Mouse (Mus musculus) forebrain, embryonic 10.5 days (tissue): Measurements from ENCODE around the gene Tlr4. TPM values are rescaled to one million over a fixed set of nuclear protein-coding genes. Genes with fewer than 3 reads are reported as not detected.

Experiments used
- DNase-seq: peaks from one replicate; pipeline ENCODE4 v3.0.0-alpha.2; 2017; ENCODE audit warnings: low spot score; ENCODE audit errors: extremely low spot score
- H3K27ac ChIP-seq: fragments of 300-500 bp; sonication (generic); 2 replicates; pipeline ENCODE4 v1.5.1; 2016; ENCODE audit warnings: mild to moderate bottlenecking
- H3K27me3 ChIP-seq: fragments of 300-500 bp; sonication (generic); 2 replicates; pipeline ENCODE4 v1.6.1; 2016; ENCODE audit warnings: mild to moderate bottlenecking; ENCODE audit not compliant: poor library complexity, severe bottlenecking
- H3K36me3 ChIP-seq: fragments of 300-500 bp; sonication (generic); replicated peaks from 2 replicates; pipeline ENCODE4 v1.6.1; 2016; ENCODE audit warnings: mild to moderate bottlenecking, moderate library complexity
- H3K4me1 ChIP-seq: fragments of 300-500 bp; sonication (generic); 2 replicates; pipeline ENCODE4 v1.6.1; 2016
- H3K4me3 ChIP-seq: fragments of 300-500 bp; sonication (generic); 2 replicates; pipeline ENCODE4 v1.5.1; 2016; ENCODE audit warnings: mild to moderate bottlenecking, moderate library complexity
- H3K9me3 ChIP-seq: fragments of 300-500 bp; sonication (generic); 2 replicates; pipeline ENCODE4 v1.6.1; 2016; ENCODE audit warnings: mild to moderate bottlenecking, moderate library complexity
- WGBS: fragments of 180-500 bp; shearing (Covaris S2); methylation state at CpG from one replicate; pipeline ENCODE4 v1.1.7; 2016; 5-methylcytosine and 5-hydroxymethylcytosine counted together
- polyA plus RNA-seq: library from polyadenylated mRNA; unstranded; fragments of >200 nt; fragmentation: Nextera tagmentation; extraction: Ambion mirVana; gene quantifications from 2 replicates; pipeline ENCODE4 v1.2.1, GENCODE M21; 2016

Gene Tlr4
- polyA plus RNA-seq: 0.93 and 1.1 TPM in 2 replicates

- 0 out of 2 replicates have a peak within 1 kb of the TSS, but pooled peaks have one; percentile 35 for H3K27ac ChIP-seq
- no peaks in the 10 kb centered on the region for H3K9me3 ChIP-seq
- H3K4me3 ChIP-seq: no peak within 1 kb of the TSS
- 72% methylated on average over 11 of the region's 11 CpGs for WGBS
- no peaks in the 10 kb centered on the region for H3K36me3 ChIP-seq
- H3K4me1 ChIP-seq: peaks cover 12% of the 10 kb centered on the region
- no peak for DNase-seq
- no peaks in the 10 kb centered on the region for H3K27me3 ChIP-seq
Measured at GRCm38 (mm10) chr4:66827463-66828162, at the start of gene Tlr4. TSS of gene Tlr4 (plus strand) at chr4:66827584.

DNA sequence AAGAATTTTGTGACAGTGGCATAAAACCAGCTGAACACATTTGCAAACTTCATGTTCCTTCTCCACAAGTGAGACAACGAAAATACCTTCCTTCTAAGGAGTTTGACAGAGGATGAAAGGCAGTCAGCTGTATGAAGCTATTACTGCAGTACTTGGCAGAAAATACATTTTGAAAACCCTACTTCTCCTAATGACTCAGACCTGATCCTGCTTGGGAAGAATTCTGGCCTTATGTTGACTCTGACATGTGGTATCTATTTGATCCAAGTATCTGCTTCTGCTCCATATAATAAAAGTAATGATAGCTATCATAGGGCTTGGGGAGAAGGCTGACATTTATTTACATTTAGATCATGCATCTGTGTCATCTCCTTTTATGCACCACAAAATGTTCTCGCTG lies 33.1 kb upstream of the Tlr4 start:
- 88% methylated on average over 2 of the region's 2 CpGs for WGBS
- Histone ChIP-seq H3K27ac (no peak overlapping the region), H3K4me1 (no peaks in the 10 kb centered on the region), H3K27me3 (no peaks in the 10 kb centered on the region), H3K4me3 (no peak overlapping the region), H3K9me3 (no peaks in the 10 kb centered on the region), H3K36me3 (no peaks in the 10 kb centered on the region)
- no peak for DNase-seq

- WGBS: 97% methylated on average over 2 of the region's 2 CpGs
- DNase-seq: no peak
- Histone ChIP-seq H3K9me3 (no peaks in the 10 kb centered on the region), H3K27ac (no peak overlapping the region), H3K36me3 (no peaks in the 10 kb centered on the region), H3K27me3 (no peaks in the 10 kb centered on the region), H3K4me3 (no peak overlapping the region), H3K4me1 (no peaks in the 10 kb centered on the region)
Measured at GRCm38 (mm10) chr4:66796683-66797082, 30.7 kb upstream of the Tlr4 start.

DNA sequence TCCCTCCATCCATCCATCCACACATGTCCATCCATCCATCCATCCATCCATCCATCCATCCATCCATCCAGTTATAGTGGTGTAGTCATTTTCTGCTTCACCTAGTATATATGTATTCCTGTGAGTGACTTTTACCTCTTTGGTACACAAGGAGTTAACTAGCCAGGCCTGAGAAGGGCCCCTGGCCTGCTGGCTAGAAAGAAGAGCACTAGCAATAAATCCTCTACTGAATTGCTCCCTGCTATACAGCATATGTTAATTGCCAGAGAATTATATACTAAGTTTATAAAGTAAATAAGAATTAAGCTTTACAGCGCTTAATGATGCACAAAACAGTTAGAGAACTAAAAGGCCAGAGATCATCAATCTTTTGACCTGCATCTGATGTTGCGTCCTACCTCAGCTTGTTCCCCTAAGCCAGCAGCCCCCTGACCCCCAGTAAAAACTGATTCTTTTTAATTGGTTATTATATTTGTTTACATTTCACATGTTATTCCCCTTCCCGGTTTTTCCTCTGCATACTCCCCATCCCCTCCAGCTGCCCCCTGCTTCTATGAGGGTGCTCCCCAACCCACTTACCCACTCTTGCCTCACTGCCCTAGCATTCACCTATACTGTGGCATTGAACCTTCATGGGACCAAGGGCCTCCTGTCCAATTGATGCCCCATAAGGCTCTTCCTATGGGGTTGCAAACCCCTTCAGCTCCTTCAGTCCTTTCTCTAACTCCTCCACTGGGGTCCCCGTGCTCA lies 22.7 kb upstream of the Tlr4 start:
- no peaks in the 10 kb centered on the region for H3K4me1 ChIP-seq
- H3K27me3 ChIP-seq: no peaks in the 10 kb centered on the region
- H3K36me3 ChIP-seq: no peaks in the 10 kb centered on the region
- DNase-seq: no peak
- no peaks in the 10 kb centered on the region for H3K9me3 ChIP-seq
- H3K4me3 ChIP-seq: no peak overlapping the region
- no peak overlapping the region for H3K27ac ChIP-seq
- 87% methylated on average over 4 of the region's 4 CpGs for WGBS

DNA sequence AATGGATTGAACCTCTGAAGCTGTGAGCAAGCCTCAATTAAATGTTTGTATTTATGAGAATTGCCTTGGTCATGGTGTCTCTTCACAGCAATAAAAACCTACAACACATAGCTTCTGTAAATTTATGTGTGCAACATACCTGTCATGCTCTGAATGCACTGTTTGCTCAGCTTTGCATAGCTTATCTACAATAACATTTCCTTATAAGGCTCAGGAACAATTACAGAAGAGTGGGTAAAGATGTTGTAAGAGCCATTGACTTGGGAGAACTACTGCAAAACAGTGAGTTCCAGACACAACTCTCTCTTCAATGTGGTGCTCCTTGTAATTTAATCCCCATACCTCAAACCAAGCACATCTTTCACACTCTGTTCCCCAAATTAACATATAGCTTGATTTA lies 21.6 kb upstream of the Tlr4 start:
- Histone ChIP-seq H3K36me3 (no peaks in the 10 kb centered on the region), H3K27ac (no peak overlapping the region), H3K27me3 (no peaks in the 10 kb centered on the region), H3K9me3 (no peaks in the 10 kb centered on the region), H3K4me1 (no peaks in the 10 kb centered on the region), H3K4me3 (no peak overlapping the region)
- no peak for DNase-seq

DNA sequence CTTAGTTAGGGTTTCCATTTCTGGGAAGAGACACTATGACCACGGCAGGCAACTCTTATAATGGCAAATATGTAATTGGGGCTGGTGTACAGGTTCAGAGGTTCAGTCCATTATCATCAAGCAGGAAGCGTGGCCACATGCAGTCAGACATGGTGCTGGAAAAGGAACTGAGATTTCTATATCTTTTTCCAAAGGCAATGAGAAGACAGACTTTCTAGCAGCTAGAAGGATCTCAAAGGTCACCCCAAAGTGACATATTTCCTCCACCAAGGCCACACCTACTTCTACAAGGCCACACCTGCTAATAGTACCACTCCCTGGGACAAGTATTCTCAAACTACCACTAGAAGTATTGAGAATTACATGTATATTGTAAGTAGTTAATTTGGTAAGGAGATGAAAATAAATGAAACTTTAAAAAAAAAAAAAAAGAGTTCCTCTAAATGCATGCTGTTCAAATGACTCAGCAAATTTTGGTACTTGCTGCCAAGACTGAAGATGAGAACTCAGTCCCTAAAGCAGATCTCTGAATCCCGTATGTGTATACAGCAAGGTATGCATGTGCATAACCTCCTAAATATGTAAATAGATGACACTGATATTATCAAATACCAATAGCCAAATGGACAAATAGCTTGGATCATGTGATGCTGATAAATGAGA lies 10.9 kb upstream of the Tlr4 start:
- H3K27me3 ChIP-seq: no peaks in the 10 kb centered on the region
- H3K27ac ChIP-seq: no peak overlapping the region
- 90% methylated on average over 3 of the region's 3 CpGs for WGBS
- no peaks in the 10 kb centered on the region for H3K36me3 ChIP-seq
- no peak for DNase-seq
- H3K4me3 ChIP-seq: no peak overlapping the region
- H3K9me3 ChIP-seq: no peaks in the 10 kb centered on the region
- no peaks in the 10 kb centered on the region for H3K4me1 ChIP-seq

GRCm38 (mm10) chr4:66821171-66821570 lies 6.2 kb upstream of the Tlr4 start:
- Histone ChIP-seq H3K4me1 (no peaks in the 10 kb centered on the region), H3K27ac (no peak overlapping the region), H3K36me3 (no peaks in the 10 kb centered on the region), H3K27me3 (no peaks in the 10 kb centered on the region), H3K9me3 (no peaks in the 10 kb centered on the region), H3K4me3 (no peak overlapping the region)
- no peak for DNase-seq
- 76% methylated on average over 2 of the region's 2 CpGs for WGBS

DNA sequence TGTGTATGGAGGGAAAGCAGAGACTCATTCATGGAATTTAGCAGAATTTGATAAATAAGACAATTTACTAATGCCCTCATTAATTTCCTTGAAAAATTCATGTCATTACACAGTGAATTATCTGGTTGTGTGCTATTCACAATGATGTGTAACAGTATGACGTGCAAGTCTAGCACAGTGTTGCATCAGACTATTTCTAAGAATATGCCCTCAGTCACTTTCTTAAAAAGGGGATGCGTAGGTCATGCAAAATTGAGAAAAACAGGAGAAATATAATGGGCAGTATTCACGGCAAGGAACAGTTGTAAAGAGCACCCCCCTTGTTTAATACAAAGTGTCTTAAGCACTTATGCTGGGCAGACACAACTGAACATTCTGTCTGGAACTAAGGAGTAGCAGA lies 5.6 kb upstream of the Tlr4 start:
- Histone ChIP-seq H3K27ac (no peak overlapping the region), H3K27me3 (no peaks in the 10 kb centered on the region), H3K9me3 (no peaks in the 10 kb centered on the region), H3K36me3 (no peaks in the 10 kb centered on the region), H3K4me3 (no peak overlapping the region), H3K4me1 (no peaks in the 10 kb centered on the region)
- 91% methylated on average over 3 of the region's 3 CpGs for WGBS
- no peak for DNase-seq

DNA sequence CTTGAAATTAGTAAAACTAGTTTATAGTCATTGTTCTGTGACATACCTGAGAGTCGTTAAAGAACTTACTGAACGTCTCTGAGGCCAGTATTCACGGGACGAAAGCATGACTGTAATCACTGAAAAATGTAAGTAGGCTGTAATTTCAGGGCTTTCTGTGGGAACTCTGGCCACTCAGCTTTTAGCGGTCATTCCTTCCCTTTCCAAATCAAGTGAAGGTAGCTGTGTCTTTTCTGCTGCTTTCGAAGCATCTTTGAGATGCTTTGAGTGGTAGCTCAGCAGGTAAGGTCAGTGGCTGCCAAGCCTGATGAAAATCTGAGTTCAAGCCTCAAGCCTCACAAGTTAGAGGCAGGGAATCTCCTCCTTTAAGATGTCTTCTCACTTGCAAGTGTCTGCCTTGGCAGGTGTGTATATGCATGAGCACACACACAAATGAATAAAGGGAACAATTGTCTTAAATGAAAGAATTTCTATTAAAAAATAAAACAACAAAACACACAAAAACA lies 832 bp downstream of the Tlr4 start:
- Histone ChIP-seq H3K27me3 (no peaks in the 10 kb centered on the region), H3K9me3 (no peaks in the 10 kb centered on the region), H3K36me3 (no peaks in the 10 kb centered on the region), H3K4me3 (no peak overlapping the region), H3K27ac (0 out of 2 replicates have a peak overlapping the region, but pooled peaks have one; percentile 35), H3K4me1 (peaks cover 12% of the 10 kb centered on the region)
- WGBS: 79% methylated on average over 6 of the region's 6 CpGs
- no peak for DNase-seq

DNA sequence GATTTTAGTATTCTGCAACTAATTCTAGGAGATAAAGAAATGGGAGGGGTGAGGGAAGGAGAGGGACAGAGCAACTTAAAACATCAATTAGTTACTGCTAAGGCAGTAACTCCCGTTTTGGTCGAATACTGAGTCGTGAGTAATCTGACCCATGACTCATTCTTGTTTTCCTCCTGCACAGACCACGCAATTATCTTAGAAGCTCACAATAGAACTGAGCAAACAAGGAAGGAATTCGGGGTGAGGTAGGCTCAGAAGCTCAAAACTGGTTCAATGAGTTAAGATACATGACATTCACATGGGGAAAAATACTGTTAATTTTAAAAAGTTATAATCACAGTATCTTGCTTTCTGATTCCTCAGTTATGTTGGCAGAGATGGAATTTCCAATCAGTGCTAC lies 1.3 kb downstream of the Tlr4 start:
- H3K27me3 ChIP-seq: no peaks in the 10 kb centered on the region
- 36% methylated on average over 5 of the region's 5 CpGs for WGBS
- no peak for DNase-seq
- H3K9me3 ChIP-seq: no peaks in the 10 kb centered on the region
- no peak overlapping the region for H3K4me3 ChIP-seq
- no peak overlapping the region for H3K27ac ChIP-seq
- H3K4me1 ChIP-seq: peaks cover 12% of the 10 kb centered on the region
- H3K36me3 ChIP-seq: no peaks in the 10 kb centered on the region

DNA sequence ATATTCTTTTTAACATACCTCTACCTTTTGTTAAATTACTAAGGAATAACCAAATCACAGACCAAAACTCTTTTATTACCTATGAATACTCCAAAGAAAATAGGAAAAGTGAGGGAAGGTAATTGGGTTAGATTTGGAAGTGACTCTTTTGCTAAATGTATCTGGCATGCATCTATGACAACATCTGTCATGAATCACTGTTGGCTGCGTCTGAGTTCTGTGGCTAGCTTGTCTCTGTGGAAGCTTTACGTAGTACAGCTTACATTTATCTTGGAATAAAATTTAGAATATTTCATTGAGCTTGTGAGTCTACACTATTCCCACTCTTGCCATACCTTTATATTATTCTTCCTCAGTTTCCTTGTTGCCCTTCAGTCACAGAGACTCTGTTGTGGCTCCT lies 10.7 kb downstream of the Tlr4 start:
- Histone ChIP-seq H3K27ac (no peak overlapping the region), H3K36me3 (no peaks in the 10 kb centered on the region), H3K9me3 (no peaks in the 10 kb centered on the region), H3K27me3 (no peaks in the 10 kb centered on the region), H3K4me3 (no peak overlapping the region), H3K4me1 (no peaks in the 10 kb centered on the region)
- no peak for DNase-seq
- 95% methylated on average over 2 of the region's 2 CpGs for WGBS

DNA sequence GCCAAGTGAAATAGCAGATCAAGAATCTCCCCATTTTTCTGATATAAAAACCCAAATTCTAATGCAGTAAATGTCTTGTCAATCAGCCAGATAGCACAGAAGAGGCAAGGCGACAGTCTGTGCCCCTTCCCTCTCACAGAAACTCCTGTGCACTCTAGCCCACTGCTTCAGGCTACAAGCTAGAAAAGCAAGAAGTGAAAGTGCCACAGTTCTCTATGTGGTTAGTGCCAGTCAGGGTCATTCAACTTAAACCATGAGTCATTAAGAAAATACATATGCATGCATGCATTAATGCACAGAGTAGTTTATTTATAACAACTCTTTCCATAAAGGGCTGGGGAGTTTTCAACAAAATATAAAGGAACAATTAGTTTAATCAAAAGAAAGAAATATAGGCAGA lies 15.9 kb downstream of the Tlr4 start:
- Histone ChIP-seq H3K27ac (no peak overlapping the region), H3K27me3 (no peaks in the 10 kb centered on the region), H3K36me3 (no peaks in the 10 kb centered on the region), H3K9me3 (no peaks in the 10 kb centered on the region), H3K4me1 (no peaks in the 10 kb centered on the region), H3K4me3 (no peak overlapping the region)
- 81% methylated on average over 1 of the region's 1 CpGs for WGBS
- no peak for DNase-seq

DNA sequence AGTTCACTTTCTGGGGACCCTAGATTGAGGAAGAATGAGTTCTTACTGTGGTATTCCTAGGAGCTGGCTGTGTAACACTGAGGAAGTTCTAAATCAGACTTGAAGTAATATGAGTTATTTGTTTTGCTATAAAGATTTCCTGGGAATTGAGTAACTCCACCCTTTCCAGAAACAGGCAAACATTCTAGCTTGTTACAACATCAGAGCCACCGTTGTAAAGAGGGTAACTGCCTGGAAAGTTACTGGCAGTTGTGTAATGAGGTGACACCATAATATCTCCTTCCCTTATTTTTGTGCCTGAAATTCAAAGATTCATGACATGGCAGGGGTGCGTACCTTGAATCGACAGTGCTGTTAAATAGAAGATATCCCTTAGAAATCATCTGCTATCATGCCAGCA lies 24.6 kb downstream of the Tlr4 start:
- WGBS: 92% methylated on average over 3 of the region's 3 CpGs

More for the DNA sequence above, 24.6 kb downstream of the Tlr4 start:
- no peaks in the 10 kb centered on the region for H3K9me3 ChIP-seq
- no peak overlapping the region for H3K27ac ChIP-seq
- no peak for DNase-seq
- no peaks in the 10 kb centered on the region for H3K36me3 ChIP-seq
- no peaks in the 10 kb centered on the region for H3K27me3 ChIP-seq
- peaks cover 4% of the 10 kb centered on the region; the same call in 1 of the 2 replicates for H3K4me1 ChIP-seq
- no peak overlapping the region for H3K4me3 ChIP-seq
